Mouse (Mus musculus) bone marrow, adult 2 months (tissue): Measurements from ENCODE around the gene Leap2.

Experiments
- CTCF ChIP-seq: fragments of 200-500 bp; IDR thresholded peaks from 2 replicates; pipeline ENCODE4 v1.5.1; 2011; ENCODE audit warnings: low read length, control low read depth; ENCODE audit not compliant: control insufficient read depth, insufficient read depth
- POLR2A ChIP-seq: fragments of 200-500 bp; IDR thresholded peaks from 2 replicates; pipeline ENCODE4 v1.6.1; 2011; ENCODE audit warnings: low read depth, mild to moderate bottlenecking, control low read depth, low read length, borderline replicate concordance; ENCODE audit not compliant: control insufficient read depth

DNA sequence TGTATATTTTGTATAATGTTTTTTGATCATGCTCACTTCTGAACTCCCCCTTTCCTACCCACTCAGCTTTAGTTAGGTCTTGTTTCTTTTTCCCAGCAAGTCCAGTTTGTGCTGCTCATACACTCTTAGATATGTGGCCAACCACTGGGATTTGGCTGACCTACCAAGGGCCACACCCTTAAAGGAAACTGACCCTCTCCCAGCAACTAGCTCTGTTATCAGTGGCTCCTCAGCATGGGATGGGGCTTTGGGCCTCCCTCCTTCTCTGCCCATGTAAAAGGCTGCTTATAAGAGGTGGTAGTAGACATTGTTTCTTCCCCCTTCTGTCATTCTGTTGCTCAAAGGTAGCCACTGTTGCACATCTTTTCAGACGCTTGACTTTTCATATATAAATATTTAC is 44.1 kb downstream of the Leap2 start:
- TF ChIP-seq CTCF (no peak), POLR2A (no peak)
